Mouse (Mus musculus) limb, embryonic 15.5 days (tissue): ENCODE data around the gene Dusp28. TPM values are rescaled to one million over a fixed set of nuclear protein-coding genes. Genes with fewer than 3 reads are reported as not detected.

Source experiments
- ATAC-seq: fragments of 200-750 bp; cut with Nextera tagmentation; 2 replicates; pipeline ENCODE4 v1.8.0; 2017; ENCODE audit warnings: low read depth, moderate TSS enrichment; ENCODE audit not compliant: insufficient number of reproducible peaks, low FRiP score, low TSS enrichment
- H3K27ac ChIP-seq: fragments of 300-500 bp; sonication (generic); 2 replicates; pipeline ENCODE4 v1.5.1; 2015; ENCODE audit warnings: moderate library complexity, mild to moderate bottlenecking, inconsistent platforms
- H3K27me3 ChIP-seq: fragments of 300-500 bp; sonication (generic); 2 replicates; pipeline ENCODE4 v1.6.1; 2015; ENCODE audit warnings: inconsistent platforms
- H3K36me3 ChIP-seq: fragments of 300-500 bp; sonication (generic); 2 replicates; pipeline ENCODE4 v1.6.1; 2015; ENCODE audit warnings: inconsistent platforms
- H3K4me1 ChIP-seq: fragments of 300-500 bp; sonication (generic); 2 replicates; pipeline ENCODE4 v1.6.1; 2015; ENCODE audit warnings: inconsistent platforms
- H3K4me2 ChIP-seq: fragments of 300-500 bp; sonication (generic); 2 replicates; pipeline ENCODE4 v1.6.1; 2015; ENCODE audit warnings: mild to moderate bottlenecking, inconsistent platforms
- H3K4me3 ChIP-seq: fragments of 300-500 bp; sonication (generic); 2 replicates; pipeline ENCODE4 v1.5.1; 2015; ENCODE audit warnings: mild to moderate bottlenecking, inconsistent platforms
- H3K9ac ChIP-seq: fragments of 300-500 bp; sonication (generic); 2 replicates; pipeline ENCODE4 v1.6.1; 2015; ENCODE audit warnings: inconsistent platforms
- H3K9me3 ChIP-seq: fragments of 300-500 bp; sonication (generic); 2 replicates; pipeline ENCODE4 v1.6.1; 2016; ENCODE audit warnings: inconsistent platforms
- WGBS: fragments of 180-500 bp; shearing (Covaris S2); methylation state at CpG from one replicate; pipeline ENCODE4 v1.1.7; 2015; 5-methylcytosine and 5-hydroxymethylcytosine counted together
- polyA plus RNA-seq: library from polyadenylated mRNA; unstranded; fragments of >200 nt; fragmentation: Nextera tagmentation; extraction: Ambion mirVana; gene quantifications from 2 replicates; pipeline ENCODE4 v1.2.1, GENCODE M21; 2015

The Dusp28 gene
- polyA plus RNA-seq, 1 experiment from 2014 or later = 9.8 TPM

DNA sequence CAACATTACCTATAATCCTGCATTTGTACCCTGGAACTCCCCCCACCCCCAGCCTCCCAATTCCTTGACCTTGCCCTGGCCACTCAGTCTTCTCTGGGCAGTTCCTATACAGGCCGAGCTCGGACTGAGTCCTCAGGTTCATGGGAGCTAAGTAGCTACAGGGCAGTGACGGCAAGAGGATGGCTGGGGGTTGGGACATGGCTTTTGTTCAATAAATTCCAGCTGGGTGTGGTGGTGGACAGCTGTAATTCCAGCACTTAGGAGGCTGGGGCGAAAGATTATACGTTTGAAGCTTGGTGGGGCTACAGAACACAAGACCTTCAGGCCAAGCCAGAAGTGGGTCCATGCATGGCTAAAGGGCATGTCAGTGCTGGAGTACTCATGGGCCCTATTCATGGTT lies 26.7 kb upstream of the Dusp28 start:
- Histone ChIP-seq H3K27me3 (no peaks in the 10 kb centered on the region), H3K4me1 (0 out of 2 replicates have a peak, but pooled peaks cover 3% of the 10 kb centered on the region), H3K4me2 (no peak overlapping the region), H3K27ac (no peak overlapping the region), H3K9ac (no peak overlapping the region), H3K36me3 (no peaks in the 10 kb centered on the region), H3K4me3 (no peak overlapping the region), H3K9me3 (no peaks in the 10 kb centered on the region)
- no peak for ATAC-seq
- 67% methylated on average over 5 of the region's 5 CpGs for WGBS

DNA sequence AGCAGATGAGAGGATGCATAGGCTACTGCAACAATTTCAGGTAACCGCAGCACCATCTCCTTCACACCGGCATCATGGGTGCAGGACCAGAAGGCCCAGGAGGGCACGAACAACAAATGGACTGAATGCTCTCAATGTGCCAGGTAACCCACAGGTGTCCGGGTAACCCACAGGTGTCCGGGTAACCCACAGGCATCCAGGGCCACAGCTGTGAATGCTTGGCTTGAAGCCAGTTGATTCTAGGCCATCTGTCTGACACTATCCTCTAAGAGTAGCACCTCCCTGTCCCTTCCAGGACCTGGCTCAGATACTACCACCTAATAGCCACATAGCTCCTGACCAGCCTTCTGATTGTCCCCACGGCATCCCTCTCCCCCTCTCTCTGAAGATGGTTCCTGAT lies 24.8 kb upstream of the Dusp28 start:
- ATAC-seq = no peak
- H3K9ac ChIP-seq = no peak overlapping the region
- H3K36me3 ChIP-seq = no peaks in the 10 kb centered on the region
- 86% methylated on average over 6 of the region's 6 CpGs for WGBS
- no peaks in the 10 kb centered on the region for H3K9me3 ChIP-seq
- H3K4me1 ChIP-seq = 0 out of 2 replicates have a peak, but pooled peaks cover 3% of the 10 kb centered on the region
- no peak overlapping the region for H3K4me3 ChIP-seq
- H3K4me2 ChIP-seq = no peak overlapping the region
- H3K27ac ChIP-seq = no peak overlapping the region
- no peaks in the 10 kb centered on the region for H3K27me3 ChIP-seq

DNA sequence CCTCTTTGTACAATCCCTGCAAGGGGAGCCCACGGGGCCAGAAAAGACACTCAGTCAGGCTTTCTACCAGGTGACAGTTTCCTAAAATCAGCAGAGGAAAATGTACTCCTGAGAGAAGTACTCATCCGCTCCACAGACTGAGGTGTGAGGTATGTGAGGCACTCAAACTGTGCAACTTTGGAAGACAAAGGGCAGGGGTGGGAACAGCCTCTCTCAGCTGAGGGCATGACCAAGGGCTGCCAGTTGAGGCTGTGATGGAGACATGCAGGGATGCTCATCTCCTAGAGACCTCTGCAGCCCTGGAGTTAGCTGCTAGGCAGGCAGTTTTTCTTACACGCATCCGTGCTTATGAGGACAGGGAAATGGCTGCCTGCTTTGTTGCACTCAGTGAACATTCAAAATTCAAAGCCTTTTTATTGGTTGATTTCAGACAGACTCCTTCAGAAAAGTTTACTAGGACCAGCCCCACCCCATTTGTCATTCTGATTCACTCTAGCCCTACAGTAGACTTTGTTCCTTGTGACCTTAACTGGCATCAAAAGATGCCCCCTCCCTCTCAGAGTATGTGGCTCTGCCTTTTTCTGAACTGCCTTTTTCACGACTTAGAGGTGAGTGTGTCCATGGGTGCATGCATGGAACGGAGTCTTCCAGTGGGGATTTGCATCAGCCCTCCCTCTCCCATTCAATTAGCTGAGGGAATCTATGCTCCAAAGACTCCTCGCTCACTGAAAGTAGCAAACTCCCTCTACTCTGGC lies 17.7 kb upstream of the Dusp28 start:
- Histone ChIP-seq H3K4me1 (no peaks in the 10 kb centered on the region), H3K27ac (no peak overlapping the region), H3K4me2 (no peak overlapping the region), H3K27me3 (no peaks in the 10 kb centered on the region), H3K4me3 (no peak overlapping the region), H3K9ac (no peak overlapping the region), H3K36me3 (no peaks in the 10 kb centered on the region), H3K9me3 (no peaks in the 10 kb centered on the region)
- no peak for ATAC-seq
- 72% methylated on average over 7 of the region's 7 CpGs for WGBS

DNA sequence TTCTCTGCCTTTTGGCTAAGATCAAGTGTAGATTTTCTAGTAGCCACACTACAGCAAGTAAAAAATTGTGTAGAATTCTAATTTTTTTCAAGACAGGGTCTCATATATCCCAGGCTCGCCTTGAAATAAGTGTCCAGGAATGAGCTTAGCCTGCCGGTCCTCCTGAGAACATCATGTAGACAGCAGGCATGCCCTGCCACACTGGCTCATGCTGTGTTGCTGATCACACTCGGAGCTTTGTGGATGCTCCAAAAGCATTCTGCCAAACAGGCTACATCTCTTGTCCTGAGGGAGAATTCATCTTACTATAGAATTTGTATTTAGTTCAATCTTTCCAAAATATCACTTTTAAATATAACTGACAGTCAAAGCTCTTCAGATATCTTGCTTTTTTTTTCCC lies 14.0 kb upstream of the Dusp28 start:
- Histone ChIP-seq H3K27me3 (no peaks in the 10 kb centered on the region), H3K9ac (no peak overlapping the region), H3K4me3 (no peak overlapping the region), H3K4me2 (no peak overlapping the region), H3K27ac (no peak overlapping the region), H3K9me3 (no peaks in the 10 kb centered on the region), H3K4me1 (0 out of 2 replicates have a peak, but pooled peaks cover 3% of the 10 kb centered on the region), H3K36me3 (no peaks in the 10 kb centered on the region)
- no peak for ATAC-seq
- 65% methylated on average over 3 of the region's 3 CpGs for WGBS

DNA sequence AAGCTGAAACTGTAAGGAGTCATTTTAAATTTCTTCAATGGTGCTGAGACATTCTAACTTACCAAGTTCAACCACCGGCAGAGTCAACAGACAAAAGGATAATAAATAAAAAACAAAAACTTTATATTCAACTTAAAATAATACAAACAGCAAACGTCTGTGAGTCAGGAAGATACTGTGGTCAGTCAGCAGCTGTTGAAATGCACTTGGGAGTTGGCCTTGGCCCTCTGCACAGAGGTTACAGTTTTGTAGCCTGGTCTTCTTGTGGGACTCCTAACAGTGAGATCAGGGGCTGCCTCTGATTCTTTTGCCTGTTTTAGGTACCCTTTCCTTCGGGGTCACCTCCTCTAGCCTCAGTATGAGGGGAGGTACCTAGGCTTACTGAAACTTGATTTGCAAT lies 12.9 kb upstream of the Dusp28 start:
- no peak for ATAC-seq

DNA sequence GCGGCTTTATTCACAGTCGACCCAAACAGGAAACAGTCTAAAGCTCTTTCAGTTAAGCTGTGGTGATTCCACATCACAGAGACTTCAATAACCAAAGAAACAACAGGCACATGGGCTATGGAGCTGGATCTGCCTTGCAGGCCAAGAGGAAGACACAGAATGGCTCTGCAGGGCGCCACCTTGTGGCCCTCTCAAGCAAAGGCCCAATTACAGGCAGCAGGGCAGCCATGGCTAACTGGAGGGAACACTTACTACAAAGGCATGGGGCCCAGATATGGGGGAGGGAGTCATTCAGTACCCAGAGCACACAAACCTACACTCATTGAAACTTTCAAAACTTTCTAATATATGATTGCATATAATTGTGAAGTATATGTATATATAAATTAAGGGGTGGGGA lies 11.7 kb upstream of the Dusp28 start:
- H3K4me2 ChIP-seq = no peak overlapping the region
- H3K27ac ChIP-seq = no peak overlapping the region
- 0 out of 2 replicates have a peak, but pooled peaks cover 3% of the 10 kb centered on the region for H3K4me1 ChIP-seq
- no peak overlapping the region for H3K4me3 ChIP-seq
- H3K9ac ChIP-seq = no peak overlapping the region
- WGBS = 11% methylated on average over 3 of the region's 3 CpGs
- no peaks in the 10 kb centered on the region for H3K9me3 ChIP-seq
- H3K27me3 ChIP-seq = 0 out of 2 replicates have a peak, but pooled peaks cover 8% of the 10 kb centered on the region
- H3K36me3 ChIP-seq = no peaks in the 10 kb centered on the region
- no peak for ATAC-seq

More for the DNA sequence above, 12.9 kb upstream of the Dusp28 start:
- Histone ChIP-seq H3K9me3 (no peaks in the 10 kb centered on the region), H3K4me1 (0 out of 2 replicates have a peak, but pooled peaks cover 3% of the 10 kb centered on the region), H3K36me3 (no peaks in the 10 kb centered on the region), H3K27me3 (no peaks in the 10 kb centered on the region), H3K4me2 (no peak overlapping the region), H3K4me3 (no peak overlapping the region), H3K27ac (no peak overlapping the region), H3K9ac (no peak overlapping the region)
- 72% methylated on average over 3 of the region's 3 CpGs for WGBS

DNA sequence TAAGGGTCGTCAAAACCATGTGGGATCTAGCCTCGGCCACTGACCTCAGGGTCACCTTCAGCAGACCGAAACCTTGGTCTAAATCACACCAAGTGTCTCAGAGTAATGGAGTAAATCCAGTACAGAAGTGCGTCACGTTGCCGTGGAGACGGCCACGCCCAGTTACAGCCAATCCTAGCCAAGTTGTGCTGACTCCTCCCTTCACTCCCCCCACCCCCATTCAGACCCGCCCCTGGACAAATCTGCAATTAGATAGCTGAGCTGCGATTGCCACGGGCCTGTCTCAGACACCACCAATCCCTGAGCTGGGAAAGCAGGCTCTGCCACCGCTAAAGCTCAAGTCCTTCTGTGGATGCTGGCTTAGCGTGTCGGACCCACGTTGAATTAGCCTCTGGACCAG lies 4.0 kb upstream of the Dusp28 start, which contains the start of gene Ankmy1:
TSS of gene Ankmy1 (minus strand) at position 121 of the 400 bp plus-strand sequence.
- ATAC-seq = no peak
- H3K9me3 ChIP-seq = no peaks in the 10 kb centered on the region
- H3K9ac ChIP-seq = no peak within 1 kb of the TSS
- peaks cover 18% of the 10 kb centered on the region for H3K4me1 ChIP-seq
- peak within 1 kb of the TSS; percentile 35 for H3K4me2 ChIP-seq
- H3K27ac ChIP-seq = no peak within 1 kb of the TSS
- H3K4me3 ChIP-seq = 0 out of 2 replicates have a peak within 1 kb of the TSS, but pooled peaks have one; percentile 3
- H3K36me3 ChIP-seq = no peaks in the 10 kb centered on the region
- H3K27me3 ChIP-seq = peaks cover 13% of the 10 kb centered on the region; the same call in 1 of the 2 replicates
- WGBS = 1% methylated on average over 15 of the region's 15 CpGs

DNA sequence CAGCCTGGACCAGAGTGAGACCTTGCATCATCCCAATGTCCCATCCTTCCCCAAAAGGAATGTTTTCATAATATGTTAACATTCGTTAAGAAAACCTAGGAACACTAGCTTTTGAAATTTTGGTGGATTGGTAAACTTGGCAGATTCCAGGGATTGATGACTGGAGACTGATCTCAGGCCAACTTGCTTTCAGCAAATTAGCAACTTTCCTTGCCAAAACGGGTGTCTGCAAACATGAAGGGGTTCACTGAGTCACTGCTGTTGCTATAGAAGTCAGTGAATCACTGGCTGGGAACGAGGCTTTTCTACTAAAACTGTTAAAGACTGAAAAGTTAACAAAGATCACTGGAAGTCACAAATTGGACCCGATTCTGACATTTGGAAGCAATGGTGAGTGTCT lies 3.2 kb upstream of the Dusp28 start:
- ATAC-seq = no peak
- H3K27ac ChIP-seq = no peak overlapping the region
- peaks cover 13% of the 10 kb centered on the region; the same call in 1 of the 2 replicates for H3K27me3 ChIP-seq
- 64% methylated on average over 4 of the region's 4 CpGs for WGBS
- H3K9me3 ChIP-seq = no peaks in the 10 kb centered on the region
- peaks cover 22% of the 10 kb centered on the region for H3K4me1 ChIP-seq
- no peak overlapping the region for H3K4me2 ChIP-seq
- no peaks in the 10 kb centered on the region for H3K36me3 ChIP-seq
- no peak overlapping the region for H3K9ac ChIP-seq
- H3K4me3 ChIP-seq = no peak overlapping the region

DNA sequence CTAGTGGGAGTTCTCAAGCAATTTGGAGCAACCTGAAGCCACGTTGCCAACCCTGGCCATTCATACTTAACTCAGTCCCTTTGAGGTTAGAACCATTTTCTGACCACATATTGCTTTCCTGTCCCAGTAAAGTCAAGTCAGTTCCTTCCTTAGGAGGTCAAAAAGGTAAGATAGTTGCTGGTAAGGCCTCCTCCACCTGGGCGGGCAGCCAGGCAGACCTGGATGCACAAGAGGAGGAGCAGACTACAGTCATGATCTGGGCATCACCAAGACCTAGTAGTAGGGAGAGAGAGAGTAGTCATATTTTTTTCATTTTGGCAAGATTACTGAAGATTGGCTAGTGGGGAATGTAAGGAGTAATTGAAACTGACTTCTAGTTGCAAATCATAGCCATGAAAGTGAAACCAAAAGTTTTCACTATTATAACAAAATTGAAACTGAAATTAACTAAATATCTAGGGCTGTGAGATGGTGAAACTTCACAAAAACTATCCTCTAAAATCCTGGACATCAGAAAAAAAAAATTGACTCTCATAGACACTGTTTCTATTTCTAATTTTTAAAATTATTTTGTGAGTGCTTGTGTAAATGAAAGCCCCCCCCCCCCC lies 974 bp upstream of the Dusp28 start:
- no peak overlapping the region for H3K4me3 ChIP-seq
- no peak overlapping the region for H3K4me2 ChIP-seq
- H3K36me3 ChIP-seq = no peaks in the 10 kb centered on the region
- WGBS = 97% methylated on average over 2 of the region's 2 CpGs
- H3K27me3 ChIP-seq = peaks cover 4% of the 10 kb centered on the region; the same call in 1 of the 2 replicates
- H3K4me1 ChIP-seq = peaks cover 33% of the 10 kb centered on the region
- no peak for ATAC-seq
- no peaks in the 10 kb centered on the region for H3K9me3 ChIP-seq
- H3K9ac ChIP-seq = no peak overlapping the region
- no peak overlapping the region for H3K27ac ChIP-seq

DNA sequence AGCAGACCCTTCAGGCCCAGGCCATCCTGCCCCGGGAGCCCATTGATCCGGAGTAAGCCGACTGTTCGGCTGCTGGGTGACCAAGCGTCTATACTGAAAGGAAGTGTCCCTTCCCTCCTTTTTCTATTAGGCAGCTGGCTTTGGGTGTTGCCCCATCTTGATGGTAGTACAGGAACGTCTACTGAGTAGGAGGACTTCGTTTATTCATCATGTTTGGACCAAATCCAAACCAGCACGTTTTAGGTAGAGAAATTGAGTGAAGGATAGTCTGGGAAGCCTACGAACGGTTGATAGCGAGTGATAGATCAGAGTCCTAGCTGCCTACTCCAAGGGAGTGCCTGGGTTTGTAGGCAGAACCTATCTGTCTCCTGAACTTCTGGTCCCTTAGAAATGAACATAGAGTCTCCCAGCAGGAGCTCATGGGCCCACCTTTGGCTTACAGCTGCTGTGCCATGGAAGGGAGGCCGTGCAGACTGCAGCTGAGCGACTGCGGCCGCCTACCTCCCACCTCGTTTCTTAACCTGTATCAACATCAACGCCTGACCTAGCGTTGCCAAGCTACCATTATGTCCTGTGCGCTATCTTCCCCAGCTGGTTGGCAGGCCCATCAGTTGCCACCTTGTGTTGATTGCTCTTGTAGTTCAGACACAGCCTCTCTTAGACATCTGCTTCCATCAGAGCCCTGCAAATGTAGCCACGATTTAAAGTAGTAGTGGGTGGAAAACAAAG lies 1.0 kb downstream of the Dusp28 start:
- H3K36me3 ChIP-seq = no peaks in the 10 kb centered on the region
- peaks cover 46% of the 10 kb centered on the region for H3K4me1 ChIP-seq
- H3K27ac ChIP-seq = peak overlapping the region; percentile 95
- no peak for ATAC-seq
- H3K27me3 ChIP-seq = no peaks in the 10 kb centered on the region
- H3K9me3 ChIP-seq = no peaks in the 10 kb centered on the region
- WGBS = 46% methylated on average over 20 of the region's 20 CpGs
- peak overlapping the region; percentile 83 for H3K4me3 ChIP-seq
- H3K9ac ChIP-seq = peak overlapping the region; percentile 77
- H3K4me2 ChIP-seq = peak overlapping the region; percentile 70

DNA sequence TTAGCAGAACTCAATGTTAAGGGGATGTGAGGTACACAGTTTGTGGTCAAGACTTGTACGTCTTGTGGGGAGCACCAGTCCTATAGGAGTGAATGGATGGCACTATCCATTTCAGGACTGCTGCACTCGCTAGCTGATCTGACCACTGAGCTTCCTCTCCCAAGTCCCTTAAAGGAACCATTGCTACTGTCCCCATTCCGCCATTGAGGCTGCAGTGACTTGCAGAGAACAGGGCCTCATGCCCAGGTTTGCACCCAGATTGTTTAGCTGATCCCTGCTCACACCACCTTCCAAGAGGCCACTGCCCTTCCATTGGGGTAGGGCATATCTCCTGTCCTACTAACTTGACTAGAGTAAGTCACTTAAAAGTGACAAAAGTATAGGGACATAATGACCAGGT lies 1.9 kb downstream of the Dusp28 start:
- no peak overlapping the region for H3K4me3 ChIP-seq
- H3K4me1 ChIP-seq = peaks cover 44% of the 10 kb centered on the region
- no peaks in the 10 kb centered on the region for H3K9me3 ChIP-seq
- WGBS = 86% methylated on average over 3 of the region's 3 CpGs
- H3K9ac ChIP-seq = no peak overlapping the region
- H3K36me3 ChIP-seq = no peaks in the 10 kb centered on the region
- H3K27ac ChIP-seq = no peak overlapping the region
- no peaks in the 10 kb centered on the region for H3K27me3 ChIP-seq
- ATAC-seq = no peak
- no peak overlapping the region for H3K4me2 ChIP-seq

DNA sequence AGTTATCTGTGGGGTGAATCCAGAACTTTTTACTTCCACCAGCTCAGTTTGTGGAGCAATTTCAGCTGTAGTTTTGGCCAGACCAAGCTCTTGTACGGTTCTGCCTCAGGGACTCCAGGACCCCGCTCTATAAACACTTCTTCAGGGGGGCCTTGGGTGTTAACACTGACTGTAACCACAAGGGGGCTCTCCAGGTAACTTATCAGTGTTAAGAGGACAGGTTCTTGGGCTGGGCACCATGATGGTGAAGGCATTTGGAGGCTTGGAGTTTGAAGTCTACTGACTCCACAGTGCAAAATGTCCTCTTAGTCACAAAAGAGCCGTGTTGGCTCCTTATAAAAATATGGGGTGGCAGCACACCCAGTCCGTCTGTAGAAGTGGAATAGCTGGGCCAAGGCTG lies 2.3 kb downstream of the Dusp28 start:
- Histone ChIP-seq H3K36me3 (no peaks in the 10 kb centered on the region), H3K4me1 (peaks cover 44% of the 10 kb centered on the region), H3K4me2 (no peak overlapping the region), H3K4me3 (no peak overlapping the region), H3K9me3 (no peaks in the 10 kb centered on the region), H3K9ac (no peak overlapping the region), H3K27ac (no peak overlapping the region), H3K27me3 (no peaks in the 10 kb centered on the region)
- no peak for ATAC-seq
- WGBS = 66% methylated on average over 4 of the region's 4 CpGs
